Mouse (Mus musculus): ENCODE measurements at regions not wholly inside any gene's neighbourhood (a gene's known extent, or its start where the extent isn't known, plus 50 kb on each side); places are given as distances from the start of the nearest gene placed in this dataset.

DNA sequence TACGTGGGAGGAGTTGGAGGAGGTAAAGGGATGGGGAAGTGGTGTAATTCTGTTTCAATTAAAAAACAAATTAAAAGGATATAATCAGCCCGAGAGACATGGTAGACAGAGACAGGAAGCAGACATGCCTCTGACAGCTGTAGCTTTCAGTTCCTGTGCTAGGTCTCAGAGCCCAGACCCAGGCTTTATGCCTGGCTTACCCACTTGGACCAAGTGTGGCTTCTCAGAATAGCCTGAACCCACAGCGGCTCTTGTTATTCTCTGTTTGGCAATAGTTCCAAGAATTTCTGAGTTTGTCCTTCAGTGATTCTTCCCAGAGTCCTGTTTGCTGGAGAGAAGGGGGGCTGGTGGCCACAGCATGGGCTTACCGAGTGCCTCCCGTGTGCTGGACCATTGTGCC lies 182.4 kb downstream of the Pten start:
- DNase-seq (ENCODE audit: low spot score in 2 of 2) = no peak

DNA sequence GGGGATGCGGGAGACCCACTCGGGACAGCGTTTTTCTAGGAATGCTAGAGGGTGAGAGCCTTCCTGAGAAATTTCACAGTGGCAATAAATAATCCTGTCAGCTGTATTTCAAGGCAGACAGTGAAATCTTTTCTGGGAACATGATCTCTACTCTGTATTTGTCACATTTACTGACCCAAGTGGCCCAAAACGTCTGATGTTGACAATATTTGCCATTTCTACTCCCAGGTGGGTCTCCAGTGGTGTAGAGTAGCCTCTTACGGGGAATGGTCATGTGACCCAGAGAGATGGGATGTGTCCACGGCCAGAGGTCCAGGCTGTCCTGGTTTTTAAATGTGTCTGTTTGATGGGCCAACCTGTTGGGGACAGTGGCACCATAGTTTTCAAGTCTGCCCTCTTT lies 183.5 kb downstream of the Pten start:
- DNase-seq (ENCODE audit: low spot score in 2 of 2) = no peak

GRCm38 (mm10) chr19:32943594-32944230 lies 186.4 kb downstream of the Pten start:
- no peak for DNase-seq (ENCODE audit: low spot score in 2 of 2)

- DNase-seq (ENCODE audit: low spot score in 2 of 2) = no peak
Observed at GRCm38 (mm10) chr19:32947081-32947855, 190.0 kb downstream of the Pten start.

DNA sequence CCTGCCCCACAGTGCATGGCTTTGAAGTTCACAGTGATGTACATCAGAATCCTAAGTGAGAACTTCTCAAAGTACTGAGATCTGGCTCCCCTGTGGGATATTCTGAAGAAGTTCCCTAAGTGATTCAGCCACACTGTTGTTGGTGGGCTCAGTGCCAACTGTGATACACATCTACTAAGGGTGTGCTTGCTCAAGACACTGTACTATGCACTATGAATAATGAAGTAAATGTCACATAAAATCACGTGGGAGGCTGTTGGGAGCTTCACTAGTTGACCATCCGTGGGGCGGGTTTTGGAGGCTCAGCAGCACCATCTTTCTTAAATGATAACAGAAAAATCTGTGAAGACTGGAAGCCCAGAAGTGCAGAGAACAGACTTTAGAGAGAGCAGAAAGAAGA lies 193.0 kb downstream of the Pten start:
- DNase-seq (ENCODE audit: low spot score in 2 of 2) = no peak

DNA sequence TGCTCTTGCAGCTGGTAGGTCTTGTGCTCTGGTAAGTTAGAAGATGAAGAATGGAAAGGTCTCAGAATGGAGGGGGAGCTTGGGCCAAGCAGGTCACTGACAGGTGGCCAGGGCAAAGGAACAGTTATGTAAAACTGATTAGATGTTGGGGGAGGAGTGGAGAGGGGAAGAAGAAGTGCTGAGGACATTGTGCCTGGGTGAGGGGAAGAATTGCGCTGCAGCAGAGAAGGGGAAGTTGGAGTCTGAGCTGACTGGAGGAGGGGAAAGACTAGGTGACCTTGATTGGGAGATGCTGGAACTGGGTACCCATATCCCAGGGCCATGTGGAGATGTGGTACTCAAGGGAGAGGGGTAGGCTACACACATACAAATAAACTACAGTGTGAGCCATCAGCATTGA lies 193.5 kb downstream of the Pten start:
- no peak for DNase-seq (ENCODE audit: low spot score in 2 of 2)

- no peak for DNase-seq (ENCODE audit: low spot score in 2 of 2)
Observed at GRCm38 (mm10) chr19:32952425-32952824, 195.1 kb downstream of the Pten start.

DNA sequence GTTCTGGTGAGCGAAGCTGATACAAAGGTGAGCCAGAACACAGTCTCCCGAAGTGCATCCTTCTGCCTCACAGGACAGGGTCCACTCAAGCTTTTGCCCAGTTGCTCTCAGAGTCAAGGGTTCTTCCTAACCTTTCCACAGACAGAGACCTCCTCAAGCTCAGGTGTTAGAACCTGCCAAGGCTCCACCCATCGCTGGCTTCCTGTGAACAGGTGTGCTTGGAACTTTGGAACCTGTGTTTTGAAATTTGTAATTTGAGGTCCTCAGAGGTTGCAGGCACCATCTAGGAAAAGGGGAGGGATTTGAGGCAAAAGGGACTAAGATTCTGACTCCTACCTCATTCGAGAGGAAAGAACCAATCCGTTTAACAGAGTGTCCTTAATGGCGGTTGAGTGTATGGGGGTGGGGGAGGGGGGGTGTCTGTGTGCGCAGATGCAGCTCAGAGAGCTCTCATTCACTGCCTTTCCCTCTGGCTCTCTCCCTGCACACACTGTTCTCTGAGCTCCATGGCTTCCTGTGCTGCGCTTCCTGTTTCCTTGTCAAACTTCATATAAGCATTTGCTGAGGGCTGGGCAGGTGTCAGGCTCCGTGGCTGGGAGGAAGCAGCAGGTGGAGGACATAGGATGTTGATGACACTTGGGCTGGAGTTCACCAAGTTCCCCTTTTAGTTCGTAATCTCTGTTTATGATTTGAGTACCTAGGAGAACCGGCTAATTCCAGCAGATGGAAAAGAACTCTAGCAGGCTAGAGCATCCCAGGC lies 195.8 kb downstream of the Pten start:
- no peak for DNase-seq (ENCODE audit: low spot score in 2 of 2)

- no peak for DNase-seq (ENCODE audit: low spot score in 2 of 2)
Observed at GRCm38 (mm10) chr19:32954001-32954605, 196.8 kb downstream of the Pten start.

DNA sequence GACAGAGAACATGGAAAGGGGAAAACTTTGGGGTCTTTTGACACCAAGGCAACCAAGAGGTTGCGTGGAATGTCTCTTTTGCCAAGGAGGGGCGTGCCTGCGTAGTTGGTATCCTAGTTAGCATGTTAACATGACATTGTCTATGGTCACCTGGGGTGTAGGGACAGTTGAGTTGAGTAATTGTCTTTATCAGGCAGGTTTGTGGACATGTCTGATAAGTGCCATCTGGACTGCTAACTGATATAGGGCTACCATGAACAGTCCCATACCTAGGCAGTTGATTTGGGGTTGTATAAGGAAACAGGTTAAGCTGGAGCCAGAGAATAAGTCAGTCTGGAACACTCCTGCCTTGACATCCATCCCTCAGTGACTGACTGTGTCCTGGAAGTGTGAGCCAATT lies 197.6 kb downstream of the Pten start:
- DNase-seq (ENCODE audit: low spot score in 2 of 2) = no peak

DNA sequence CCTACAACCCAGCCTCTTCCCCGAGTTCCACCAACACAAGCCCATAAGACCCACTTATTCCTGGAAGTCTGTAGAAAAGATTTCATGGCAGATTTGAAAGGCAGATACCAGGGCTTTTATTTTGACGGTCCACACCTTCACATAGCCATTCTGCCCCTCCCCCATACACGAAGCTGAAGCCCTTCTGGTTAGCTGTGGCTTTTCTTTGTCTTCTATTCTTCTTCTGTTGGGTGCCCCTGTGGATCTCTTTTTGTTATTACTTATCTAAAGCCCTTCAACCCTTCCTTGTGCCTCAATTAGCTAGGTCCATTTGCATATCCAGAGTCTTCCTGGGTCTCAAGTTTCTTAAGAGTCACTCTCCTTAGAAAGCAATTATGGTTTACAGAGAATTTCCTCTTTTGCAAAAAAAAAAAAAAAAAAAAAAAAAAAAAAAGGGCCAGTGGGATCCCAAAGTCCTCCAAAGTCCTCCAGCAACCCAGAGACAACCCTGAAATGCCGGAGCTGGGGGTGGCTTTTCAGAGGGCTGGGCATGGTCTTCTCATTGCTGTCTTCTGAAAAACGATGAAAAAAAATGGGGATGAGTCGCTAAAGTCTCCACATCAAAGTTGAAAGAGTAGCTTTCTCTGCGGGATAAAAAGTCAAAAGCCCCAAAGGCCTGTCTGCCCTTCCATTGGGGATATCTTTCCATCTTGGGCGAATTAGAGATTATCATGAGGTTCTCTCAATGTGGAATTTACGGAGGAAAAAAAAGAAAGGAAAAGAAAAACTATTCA lies 199.0 kb downstream of the Pten start:
- no peak for DNase-seq (ENCODE audit: low spot score in 2 of 2)

DNA sequence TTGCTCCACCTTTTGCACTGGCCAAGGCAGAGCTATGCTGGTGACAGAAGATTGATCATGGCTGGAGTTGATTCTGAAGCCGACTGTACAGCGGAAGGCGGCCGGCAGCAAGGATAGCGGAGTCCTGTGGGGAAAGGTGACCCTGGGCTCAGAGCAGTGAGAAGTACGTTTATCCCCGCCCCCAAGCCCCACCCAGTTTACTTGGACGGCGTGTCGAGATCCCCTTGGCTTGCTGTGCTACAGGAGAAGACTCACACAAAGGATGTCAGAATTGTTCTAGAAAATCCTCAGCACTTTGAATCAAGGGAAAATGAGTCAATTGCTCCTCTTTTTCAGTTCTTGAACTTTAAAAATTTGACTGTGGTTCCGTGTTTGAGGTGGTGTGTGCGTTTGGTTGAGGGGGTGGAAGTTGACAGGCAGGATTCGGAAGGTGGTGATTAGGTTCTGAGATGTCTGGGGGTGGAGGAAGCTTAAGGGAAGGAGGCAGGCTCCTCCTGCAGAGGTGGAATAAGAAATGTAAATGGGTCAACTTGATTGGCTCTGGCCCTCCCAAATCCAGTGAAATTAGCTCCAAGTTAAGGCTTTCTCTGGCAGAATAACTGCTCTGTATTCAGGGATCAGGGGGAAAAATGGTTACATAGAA lies 199.7 kb downstream of the Pten start:
- DNase-seq (ENCODE audit: low spot score in 2 of 2) = no peak

DNA sequence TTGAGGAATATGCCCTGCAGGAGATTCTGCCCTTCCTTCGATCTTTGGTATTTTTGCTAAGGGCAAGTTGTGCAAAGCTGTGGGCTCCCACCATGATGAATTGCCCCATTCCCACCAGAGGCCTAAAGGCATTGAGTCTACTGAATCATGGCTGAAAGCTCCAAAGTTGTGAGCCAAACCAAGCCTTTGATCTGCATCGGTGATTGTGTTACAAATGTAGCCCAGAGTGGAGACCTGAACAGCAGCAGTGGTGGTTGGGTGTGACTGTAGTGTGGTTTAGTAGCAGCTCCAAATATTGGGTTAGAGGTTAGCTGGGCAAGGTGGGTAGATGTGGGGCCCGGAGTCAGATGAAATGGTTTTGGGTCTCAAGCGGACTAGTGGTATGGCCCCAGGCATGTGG lies 201.0 kb downstream of the Pten start:
- no peak for DNase-seq (ENCODE audit: low spot score in 2 of 2)

DNA sequence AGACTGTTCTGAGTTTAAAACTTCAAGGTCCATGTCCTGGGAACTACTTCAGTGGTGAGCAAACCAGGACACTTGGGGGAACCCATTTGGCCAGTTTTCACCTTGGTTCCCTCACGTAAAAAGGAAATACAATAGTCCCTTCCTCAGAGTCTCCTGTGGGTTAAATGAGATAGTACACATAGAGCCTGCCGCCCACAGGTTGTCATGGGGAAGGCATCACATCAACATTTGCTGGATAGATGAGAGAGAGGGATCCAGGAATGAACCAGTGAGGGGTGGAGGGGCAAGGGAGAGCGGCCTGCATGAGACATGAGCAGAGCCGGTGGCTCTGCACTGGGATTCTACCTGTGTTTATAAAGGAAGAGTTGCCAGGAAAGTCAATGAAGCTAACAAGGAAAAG lies 201.5 kb downstream of the Pten start:
- no peak for DNase-seq (ENCODE audit: low spot score in 2 of 2)

GRCm38 (mm10) chr19:32959844-32960195 lies 202.5 kb downstream of the Pten start:
- no peak for DNase-seq (ENCODE audit: low spot score in 2 of 2)

- peak; percentile 30 to 38 for DNase-seq (ENCODE audit: low spot score in 2 of 2)
Observed at GRCm38 (mm10) chr19:32960196-32960947, 203.1 kb downstream of the Pten start.

- no peak for DNase-seq (ENCODE audit: low spot score in 2 of 2)
Observed at GRCm38 (mm10) chr19:32961525-32961924, 204.2 kb downstream of the Pten start.

GRCm38 (mm10) chr19:32963983-32964382 lies 206.7 kb downstream of the Pten start:
- no peak for DNase-seq (ENCODE audit: low spot score in 2 of 2)

- no peak for DNase-seq (ENCODE audit: low spot score in 2 of 2)
Observed at GRCm38 (mm10) chr19:32965488-32965887, 208.2 kb downstream of the Pten start.

DNA sequence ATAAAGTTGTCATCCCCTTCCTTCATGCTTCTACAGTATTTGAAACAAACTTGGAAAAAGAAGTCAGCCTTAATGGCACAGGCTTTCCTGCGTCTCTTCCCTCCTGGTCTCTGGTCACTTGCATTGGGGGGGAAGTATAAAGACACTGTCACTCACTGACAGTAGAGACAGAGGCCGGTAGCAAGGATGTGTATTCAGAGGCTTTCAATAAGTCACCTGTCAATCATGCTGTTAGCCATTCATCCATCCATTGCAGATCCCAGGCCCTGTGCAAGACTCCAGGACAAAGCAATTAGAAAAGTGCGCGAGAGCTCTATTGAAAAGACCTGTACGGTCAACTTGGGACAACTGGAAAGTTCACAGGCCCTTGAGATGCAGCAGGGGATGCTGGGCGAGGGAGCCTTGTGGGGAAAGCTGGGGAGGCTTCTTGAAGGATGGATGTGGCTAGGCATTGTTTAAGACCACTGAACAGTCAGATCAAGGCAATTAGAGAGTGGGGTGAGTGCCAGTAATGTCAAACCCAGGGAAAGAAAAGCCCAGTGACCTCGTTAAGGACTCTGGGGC lies 212.0 kb downstream of the Pten start:
- DNase-seq (ENCODE audit: low spot score in 2 of 2) = no peak
